Mouse (Mus musculus) spleen, adult 18-20 months (tissue): ENCODE results near the gene Rbms3.

Experiments
- DNase-seq, 2 experiments: peaks; one replicate each; pipeline ENCODE4 v3.0.0; 2022; ENCODE audit warnings: mixed read lengths in 2 of 2

Gene Rbms3

DNA sequence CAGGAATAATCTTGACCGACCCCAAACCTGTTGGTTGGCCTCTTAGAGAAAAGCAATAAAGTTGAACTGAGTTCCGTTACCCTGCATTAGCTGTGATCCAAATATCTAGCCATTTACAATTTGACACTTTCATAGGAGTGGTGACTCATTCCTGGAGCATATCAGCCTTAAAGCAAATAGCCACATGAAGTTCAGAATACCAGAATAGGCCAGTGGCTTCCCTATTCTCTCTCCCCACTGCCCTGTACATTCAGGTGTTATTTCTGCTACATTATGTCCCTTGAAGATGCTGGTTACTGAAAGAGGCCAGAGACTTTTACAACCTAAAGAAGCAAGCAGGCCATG is 755.8 kb downstream of the Rbms3 start:
- DNase-seq: no peak

DNA sequence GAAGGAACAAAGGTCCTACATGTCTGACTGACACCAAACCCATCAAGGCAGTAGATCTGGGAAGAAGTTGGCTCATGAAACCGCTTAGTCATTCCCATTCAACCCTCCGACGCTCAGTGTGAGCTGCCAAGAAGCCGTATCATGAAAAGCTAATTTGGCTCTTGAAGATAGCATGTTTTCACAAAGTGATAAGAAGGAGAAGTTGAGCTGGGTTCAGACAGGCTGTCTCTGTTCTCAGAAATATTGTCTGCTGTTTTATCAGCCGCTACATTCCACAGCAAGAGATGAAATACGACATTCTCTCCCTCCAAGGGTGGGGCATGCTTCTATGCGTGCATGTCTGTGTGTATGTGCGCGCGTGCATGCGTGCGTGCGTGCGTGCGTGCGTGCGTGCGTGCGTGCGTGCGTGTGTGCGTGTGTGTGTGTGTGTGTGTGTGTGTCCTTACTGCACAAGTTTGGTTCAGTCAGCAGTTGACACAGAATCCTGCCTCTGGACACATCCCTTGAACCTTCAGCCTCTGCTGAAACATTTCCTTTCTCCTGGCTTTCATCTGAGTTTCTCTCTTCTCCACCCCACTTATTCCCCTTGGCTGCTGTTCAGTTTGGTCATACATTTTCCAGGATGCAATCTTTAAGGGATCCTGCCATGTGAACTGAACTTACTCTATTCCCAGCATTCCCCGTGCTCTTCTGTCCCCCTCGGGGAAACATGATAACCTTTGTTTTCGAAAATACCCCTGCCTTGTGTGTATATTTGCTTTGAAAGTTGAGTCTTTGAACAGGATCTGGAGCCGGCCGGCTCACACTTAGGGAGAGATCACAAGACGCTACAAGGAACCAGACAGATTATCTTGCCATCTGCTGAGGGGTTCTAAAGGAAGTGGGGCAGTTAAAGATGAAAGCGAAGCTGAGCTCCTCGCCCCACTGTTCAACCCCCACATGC is 756.4 kb downstream of the Rbms3 start:
- no peak for DNase-seq

DNA sequence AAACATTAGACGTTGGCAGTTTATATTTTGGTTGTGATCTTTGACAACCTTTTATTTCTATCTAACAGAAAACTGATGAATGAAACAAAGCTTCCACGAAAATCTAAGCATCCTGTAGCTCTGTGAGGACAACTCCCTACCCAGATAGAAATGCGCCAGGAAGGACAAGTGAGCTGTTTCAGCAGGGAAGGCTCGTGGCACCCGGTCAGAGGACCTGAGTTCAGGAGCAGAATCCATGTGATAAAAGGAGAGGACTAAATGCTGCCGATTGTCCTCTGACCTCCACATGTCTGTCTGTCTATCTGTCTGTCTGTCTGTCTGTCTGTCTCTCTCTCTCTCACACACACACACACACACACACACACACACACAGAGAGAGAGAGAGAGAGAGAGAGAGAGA is 757.4 kb downstream of the Rbms3 start:
- DNase-seq: no peak

DNA sequence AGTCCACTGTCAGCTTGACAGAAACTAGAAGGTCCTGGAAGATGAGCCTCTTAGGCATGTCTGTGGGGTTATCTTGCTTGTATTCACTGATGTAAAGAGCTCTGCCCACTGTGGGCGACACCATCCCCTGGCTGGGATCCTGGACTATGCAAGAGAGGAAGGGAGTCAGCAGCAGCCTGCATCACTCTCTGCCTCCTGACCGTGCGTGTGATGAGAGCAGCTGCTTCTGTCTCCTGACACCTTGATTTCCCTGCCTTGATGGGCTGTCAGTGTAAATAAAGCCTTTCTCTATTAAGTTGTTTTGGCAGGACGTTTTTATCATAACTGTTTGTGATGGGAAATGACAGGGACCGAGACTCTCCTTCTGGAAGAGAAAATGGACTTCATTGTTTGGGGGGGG is 758.1 kb downstream of the Rbms3 start:
- no peak for DNase-seq

DNA sequence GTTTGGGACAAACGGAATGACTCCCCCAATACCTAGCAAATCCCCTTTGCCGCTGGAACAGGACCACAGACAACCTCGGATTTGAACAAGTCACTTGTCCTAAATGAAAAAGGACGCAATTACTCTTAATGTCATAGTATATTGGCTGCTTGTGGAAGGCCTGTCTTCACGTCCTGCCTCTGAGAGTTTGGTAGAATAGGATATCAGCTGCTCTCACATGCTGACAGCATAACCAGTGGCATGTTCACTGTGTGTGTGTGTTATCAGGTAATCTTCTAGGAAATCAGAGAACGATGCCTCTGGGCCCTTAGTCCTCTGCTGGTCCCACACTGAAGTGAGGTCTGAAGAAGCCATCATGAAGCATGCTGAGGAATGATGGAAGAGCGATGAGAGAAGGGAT is 763.7 kb downstream of the Rbms3 start:
- DNase-seq: no peak

DNA sequence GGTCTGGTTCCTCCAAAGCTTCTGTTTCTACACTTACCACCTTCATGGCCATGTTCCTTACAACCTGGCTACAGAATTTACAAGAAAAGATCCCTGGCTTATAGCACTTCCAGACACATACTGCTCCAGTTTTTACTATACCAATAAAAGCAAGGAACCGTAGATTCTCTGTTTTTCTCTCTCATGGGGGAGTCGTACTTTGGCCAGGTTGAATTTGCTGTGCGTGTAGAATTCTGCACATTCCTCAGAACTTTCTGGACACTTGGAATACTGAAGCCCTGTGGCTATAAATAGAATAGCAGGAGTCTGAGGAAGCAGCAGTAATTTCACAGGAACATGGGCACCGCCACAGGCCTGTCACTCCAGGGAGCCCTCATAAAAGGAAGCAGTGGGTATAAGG is 766.1 kb downstream of the Rbms3 start:
- no peak for DNase-seq

DNA sequence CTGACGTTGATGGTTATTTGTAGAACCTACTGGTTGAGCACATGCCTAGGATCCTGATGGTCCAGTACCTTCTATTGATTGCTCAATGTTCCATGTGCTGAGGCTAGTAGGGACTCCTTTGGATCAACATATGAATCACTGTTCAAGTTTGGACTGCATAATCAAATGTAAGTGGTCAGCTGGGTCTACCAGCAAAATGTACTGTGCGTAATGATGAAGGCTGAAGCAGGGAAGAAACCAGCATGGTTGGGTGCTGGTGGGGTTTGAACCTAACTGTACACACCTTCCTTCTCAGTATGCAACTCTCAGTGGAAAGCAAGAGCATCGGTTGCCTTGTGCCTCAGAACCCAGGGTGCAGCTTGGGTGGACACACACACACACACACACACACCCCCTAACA is 767.4 kb downstream of the Rbms3 start:
- no peak for DNase-seq

DNA sequence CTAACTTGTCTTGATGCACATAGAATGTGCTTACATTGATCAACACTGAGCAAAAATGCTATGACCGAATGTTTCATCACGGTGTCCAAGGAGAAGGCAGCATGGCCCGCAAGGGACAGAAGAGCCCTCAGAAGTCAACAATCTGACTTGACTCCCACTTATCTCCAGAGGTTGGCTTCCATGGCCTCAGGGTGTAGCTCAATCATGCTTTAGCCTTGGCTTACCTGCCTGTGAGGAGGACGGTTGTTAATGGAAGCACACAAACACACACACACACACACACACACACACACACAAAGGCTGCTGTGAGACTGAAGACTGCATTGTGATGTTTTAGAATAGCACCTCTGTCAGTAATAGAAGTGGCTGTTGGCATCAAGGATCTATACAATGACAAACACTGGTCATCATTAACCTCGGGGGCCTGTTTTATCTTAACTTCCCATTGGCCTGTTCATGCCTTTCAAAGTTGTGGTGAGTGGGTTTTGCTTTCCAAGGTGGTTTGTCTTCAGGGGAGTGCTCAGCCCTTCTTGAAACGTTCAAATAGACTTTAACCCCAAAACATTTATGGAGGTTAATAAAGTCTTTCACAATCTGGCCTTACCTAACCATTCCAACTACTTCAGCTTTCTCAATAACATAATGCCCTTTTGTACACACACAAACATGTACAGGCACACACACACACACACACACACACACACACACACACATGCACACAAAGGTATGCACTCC is 771.7 kb downstream of the Rbms3 start:
- DNase-seq: no peak

DNA sequence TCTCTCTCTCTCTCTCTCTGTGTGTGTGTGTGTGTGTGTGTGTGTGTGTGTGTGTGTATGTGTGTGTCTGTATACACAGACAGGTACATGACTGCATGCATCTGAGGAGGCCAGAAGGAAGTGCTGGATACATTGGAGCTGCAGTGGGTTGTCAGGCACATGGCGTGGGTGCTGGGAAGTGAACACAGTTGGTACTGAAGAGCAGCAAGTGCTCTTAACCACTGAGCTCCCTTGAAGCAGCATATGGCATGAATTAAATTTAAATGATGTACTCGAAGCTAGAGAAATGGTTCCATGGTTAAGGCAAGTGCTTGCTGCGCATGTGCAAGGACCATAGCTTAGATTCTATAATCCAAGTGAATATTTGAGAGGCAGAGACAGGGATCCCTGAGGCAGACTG is 772.6 kb downstream of the Rbms3 start:
- DNase-seq: no peak

DNA sequence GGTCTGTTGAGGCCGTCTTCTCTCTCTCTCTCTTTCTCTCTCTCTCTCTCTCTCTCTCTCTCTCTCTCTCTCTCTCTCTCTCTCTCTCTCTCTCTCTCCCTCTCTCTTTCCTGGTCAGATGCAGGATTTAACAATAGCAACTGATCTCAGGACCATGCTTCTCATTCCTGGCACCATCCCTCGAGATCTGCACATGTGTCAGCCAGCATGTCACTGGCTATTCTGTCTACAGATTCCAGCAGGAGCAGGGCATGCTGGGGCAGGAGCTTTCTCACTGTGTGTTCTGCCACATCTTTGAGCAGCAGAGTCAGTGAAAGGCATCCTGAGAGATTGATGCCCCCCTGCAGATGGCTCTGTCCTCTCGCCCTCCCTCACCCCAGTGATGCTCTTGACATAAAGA is 774.0 kb downstream of the Rbms3 start:
- no peak for DNase-seq

DNA sequence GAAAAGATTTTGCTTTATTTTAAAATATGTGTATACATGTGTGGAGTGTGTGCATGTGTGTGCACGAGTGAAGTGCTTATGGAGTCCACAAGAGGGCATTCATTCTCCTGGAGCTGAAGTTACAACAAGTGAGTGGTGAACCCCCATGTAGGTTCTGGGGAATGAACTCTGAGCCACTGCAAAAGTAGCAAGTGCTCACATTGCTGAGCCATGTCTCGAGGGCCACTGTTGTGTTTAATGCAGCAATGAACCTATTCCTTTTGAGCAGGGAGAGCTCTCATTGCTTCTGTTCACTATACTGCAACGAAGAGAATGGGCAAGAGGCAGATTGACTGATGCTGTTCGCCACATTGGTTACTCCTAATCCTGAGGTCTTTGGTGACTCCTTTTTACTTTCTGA is 780.8 kb downstream of the Rbms3 start:
- DNase-seq: no peak

DNA sequence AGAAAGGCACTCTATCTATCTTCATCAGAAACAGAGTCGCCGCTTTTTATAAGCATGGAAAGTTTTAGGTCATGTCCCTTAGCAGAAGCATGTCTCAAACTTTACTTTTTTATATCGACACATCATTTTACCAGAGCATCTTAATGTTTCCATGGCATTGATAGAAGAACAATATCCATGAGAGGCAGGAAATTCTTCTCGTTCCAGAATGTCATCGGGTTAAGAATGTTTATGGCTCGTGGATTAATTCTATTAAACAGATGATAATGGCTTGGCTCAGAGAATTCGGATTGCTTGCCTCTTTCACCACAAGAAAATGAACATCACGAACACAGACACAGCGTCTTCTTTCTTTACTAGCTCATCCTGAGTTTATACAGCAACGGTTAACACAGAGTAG is 781.5 kb downstream of the Rbms3 start:
- no peak for DNase-seq

DNA sequence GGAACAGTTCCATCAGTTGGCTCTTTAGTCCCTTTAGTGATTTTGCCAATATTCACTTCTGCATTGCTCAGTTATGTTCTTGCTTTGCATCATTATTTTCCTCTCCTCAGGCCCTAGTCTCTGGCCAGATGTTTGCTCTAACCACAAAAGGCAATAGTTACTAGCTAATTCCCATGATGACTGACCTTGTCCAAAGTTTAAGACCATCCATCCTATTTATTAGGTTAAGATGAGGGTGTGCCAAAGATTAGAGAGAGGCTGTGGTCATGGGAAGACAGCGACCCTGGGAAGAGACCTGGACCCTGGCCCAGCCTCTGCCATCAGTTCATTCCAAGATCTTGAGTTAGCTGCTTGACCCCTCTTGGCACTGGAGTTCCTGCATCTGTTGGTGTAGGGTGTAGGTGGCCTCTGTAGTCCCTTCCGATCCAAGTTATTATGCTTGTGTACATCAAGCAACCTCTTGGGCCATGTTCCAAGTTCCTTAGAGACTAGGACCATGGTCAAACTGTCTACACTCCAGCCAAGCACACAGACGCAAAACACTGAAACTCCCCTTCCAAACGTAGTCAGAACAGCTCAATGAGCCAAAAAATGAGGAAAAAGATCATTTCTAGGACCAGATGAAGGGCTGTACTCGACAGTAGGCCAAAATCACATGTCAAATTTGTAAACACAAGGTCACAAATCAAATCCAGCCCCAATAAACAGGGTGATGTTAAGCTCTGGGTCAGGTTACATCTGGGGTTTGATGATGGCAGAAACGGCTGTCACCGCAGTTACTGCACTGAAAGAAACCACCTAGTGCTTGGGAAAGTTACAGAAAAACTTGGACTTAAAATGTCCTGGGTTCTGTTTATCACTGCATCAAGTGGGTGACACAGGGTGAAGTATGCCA is 782.2 kb downstream of the Rbms3 start:
- DNase-seq: peak; percentile 17

DNA sequence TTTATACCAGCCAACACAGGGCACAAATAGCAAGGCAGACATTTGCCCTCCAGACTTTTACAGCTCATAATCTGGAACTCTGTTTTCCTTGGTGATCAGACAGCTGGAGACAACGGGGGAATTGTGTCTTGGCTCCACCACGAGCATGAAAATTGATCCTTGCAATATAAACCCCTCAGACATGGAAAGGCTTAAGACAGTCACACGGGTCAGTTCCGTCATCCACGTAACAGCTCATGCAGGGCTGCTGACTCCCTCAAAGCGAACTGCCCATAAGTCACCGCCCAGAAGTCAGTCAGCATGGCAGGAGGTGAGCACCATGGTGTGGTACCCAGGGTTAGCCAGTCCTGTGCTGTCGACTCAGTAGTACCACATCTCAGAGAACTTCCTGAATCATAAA is 794.8 kb downstream of the Rbms3 start:
- no peak for DNase-seq

DNA sequence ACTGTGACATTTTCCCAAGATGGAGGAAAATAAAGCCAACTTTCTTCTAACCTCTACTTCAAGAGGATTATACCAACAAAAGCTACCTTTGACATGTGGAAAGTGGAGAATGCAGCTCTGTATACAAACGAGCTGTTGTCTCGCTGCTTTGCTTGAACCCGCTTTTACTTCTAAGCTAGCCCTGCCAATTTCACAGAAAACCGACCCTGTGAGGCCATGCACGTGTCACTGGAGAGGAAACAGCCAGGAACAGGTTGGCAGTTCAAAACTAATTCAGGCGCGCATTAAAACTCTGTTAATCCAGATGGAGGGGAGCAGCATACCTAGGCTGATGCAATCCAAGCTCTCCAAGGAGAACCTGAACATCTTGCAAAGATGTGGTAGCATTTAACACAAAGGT is 796.0 kb downstream of the Rbms3 start:
- no peak for DNase-seq

DNA sequence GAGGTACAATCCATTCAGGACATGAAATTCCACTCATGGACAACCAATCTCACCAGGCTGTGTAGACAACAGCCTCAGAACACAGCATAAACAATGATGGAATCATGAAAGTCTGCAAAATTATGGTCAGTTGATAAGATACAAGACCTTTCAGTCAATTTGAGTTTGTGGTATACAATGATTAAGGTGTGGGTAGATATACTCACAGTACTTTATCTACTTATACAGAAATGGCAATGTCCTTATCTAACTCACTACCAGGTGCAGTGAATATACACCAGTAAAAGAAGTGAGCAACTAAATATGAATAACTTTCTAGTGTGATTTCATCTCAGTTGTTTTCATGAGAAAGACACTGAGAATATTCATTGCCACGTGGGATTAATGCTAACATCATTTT is 796.9 kb downstream of the Rbms3 start:
- DNase-seq: no peak

DNA sequence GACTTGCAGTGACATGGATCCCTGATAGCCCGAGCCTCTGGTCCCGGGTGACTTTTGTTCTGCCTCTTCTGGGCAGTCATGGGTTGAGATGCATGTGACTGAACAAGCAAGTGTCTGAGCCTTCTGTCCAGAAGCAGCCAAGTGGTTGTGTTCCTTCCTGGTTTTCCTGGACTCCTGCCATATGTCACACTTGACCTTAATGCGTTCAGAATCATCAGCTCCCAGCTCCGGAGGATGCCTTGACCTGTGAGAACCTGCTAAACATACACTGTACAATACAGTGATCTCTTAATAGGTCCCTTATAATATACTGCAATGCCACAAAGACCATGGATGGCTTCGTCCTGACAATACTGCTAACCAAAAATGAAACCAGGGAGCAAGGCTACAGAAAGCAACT is 798.3 kb downstream of the Rbms3 start:
- DNase-seq: no peak

DNA sequence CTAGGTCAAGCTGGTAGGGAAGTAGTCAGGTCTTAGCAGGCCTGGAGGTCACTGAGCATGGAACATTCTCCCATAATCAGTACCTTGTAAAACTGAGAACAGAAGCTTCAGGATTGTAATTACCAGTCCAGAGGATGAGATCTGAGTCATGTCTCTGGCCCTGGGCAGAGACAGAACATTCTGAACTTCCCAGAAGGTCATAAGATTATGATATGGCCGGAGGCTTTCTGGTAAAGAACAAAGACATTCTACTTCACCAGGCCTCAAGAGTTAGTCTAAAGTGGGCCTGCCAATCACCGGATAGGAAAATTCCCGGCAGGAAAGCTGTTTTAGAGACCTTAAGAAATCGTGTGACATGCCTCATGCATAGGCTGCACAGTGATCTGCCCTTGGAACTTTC is 799.8 kb downstream of the Rbms3 start:
- DNase-seq: no peak

DNA sequence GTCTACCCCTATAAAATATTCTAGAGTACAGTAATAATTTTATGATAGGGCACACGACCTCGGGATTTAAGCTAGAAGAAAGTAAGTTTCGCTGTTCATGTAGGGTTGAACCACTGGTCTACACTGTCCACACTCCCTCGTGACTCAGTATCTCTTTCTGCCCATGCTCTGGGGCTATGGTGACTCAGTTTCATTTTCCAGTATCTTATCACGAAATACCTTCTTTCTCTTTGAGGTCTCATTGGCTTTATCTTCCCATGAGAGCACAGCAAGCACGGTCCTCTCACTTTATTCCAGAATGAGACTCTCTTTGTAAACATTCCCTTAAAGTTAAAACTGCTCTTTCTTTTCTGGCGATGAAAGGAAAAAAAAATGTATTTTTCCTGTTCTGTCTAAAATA is 808.1 kb downstream of the Rbms3 start:
- no peak for DNase-seq

DNA sequence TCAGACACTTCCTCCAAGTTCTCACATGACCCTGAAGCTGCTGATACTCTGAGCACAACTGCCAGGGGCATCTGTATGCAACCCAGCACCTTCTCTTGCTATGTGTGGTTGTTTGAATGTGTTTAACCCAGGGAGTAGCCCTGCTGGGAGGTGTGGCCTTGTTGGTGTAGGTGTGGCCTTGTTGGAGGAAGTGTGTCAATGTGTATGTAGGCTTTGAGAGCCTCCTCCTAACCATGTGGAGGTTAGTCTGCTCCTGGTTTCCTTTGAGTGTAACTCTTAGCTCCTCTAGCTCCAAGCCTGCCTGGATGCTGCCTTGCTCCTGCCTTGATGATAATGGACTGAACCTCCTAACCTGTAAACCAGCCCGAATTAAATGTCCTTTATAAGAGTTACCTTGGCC is 812.5 kb downstream of the Rbms3 start:
- DNase-seq: no peak

DNA sequence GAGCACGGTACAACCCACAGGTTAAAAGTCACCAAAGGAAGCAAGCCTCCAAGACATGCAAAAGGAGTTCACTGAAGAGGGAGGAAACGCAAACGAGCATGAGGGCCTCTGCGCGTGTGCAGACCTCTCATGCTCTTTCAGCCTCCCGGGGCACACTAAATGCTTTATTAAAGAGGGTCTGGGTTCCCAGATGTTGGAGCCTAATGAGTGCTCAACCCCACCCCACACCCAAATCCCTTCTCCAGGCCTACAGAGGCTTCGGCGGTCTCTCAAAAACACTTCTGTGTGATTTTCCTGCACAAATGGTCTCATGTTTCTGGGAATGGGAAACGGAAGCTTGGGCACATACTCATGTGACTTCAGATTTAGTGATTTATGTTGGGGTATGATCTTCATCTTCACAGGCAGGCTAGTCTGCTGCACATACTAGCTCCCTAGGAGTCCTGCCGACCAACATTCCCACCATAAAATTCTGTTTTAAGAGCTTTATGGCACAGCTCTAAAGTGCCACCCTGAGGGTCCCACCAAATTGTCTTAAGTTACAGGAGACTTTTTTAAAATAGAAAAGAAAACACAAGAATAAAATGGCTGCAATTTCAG is 815.1 kb downstream of the Rbms3 start:
- DNase-seq: no peak

DNA sequence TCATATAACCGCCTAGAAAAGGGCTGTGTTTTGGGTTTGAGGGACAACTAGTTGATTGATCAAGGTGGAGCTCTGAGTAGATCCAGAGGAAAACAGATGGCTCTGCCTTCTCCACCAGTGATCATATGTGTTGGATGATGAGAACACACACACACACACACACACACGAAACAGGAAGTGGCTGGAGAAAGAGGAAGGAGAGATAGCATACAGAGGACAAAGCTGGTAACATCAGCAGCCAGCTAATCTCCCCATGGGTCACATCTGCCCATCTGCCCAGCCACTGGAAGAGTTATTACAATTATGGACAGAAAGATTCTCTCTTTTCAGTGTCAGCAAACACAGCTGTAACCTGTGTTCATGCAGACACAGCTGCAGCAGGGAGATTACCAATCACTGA is 816.3 kb downstream of the Rbms3 start:
- no peak for DNase-seq

DNA sequence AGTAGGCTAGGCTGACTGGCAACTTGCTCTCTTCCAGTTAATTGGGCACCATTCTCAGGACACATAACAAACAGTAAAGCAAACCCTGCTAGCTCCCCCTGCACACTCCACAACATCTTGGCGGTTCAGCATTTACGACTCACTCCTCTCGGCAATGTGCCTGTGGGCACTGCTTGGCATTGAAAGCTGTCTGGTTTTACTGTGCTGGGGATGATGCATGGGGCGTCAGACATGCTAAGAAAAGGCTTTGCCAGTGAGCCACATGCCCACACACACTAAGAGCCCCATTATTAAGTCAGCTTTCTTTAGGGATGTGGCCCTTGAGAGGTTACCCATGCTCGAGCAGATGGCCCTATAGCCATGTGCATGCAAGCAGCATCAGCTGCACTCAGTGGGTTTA is 820.5 kb downstream of the Rbms3 start:
- DNase-seq: no peak
